Mouse (Mus musculus): ENCODE measurements around the gene Adipor1.

DNA sequence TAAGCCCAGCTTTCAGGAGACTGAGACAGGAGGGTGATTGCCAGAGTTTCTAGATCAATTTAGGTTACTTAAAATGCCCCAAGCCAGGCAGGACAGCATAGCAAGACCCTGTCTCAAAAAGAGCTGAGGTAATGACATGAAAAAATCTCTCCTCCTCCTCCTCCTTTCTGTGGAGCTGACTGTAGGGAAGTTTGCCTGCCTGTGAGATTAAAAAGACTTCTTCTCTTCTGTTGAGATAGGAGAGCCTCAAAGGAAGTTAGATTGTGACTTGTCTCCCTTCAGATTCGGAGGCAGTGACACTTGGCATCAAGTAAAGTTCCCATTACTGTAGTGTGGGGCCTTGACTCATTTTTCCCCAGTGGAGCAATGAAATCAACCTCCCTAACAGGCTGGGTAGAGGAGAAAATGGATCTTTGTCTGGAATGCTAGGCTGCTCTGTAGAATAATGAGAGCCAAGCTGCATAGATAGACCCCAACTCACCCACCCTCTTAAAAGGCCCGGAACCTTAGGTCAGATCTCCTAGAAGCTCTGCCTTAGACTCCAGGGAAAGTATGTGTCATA, 3.3 kb downstream of the Adipor1 start:
- TF ChIP-seq CTCF (IDR thresholded peaks at IDR 0.05; ENCODE audit: control insufficient read depth, insufficient read depth, insufficient read length) (no peak), MYOD1 (IDR thresholded peaks at IDR 0.05; ENCODE audit: control insufficient read depth, insufficient read length, low read depth) (no peak), MYOG (IDR thresholded peaks at IDR 0.05; ENCODE audit: control insufficient read depth, extremely low read depth, insufficient read length) (no peak), MAX (IDR thresholded peaks at IDR 0.05) (no peak)
